Mouse (Mus musculus): ENCODE data around the gene Arl4c. TPM values are rescaled to one million over a fixed set of nuclear protein-coding genes. Genes with fewer than 3 reads are reported as not detected.
A peak's percentile ranks its signal among the peaks of the same experiment; 100 is the strongest.

The Arl4c gene
- total RNA-seq, 2 experiments from 2014 or later, result 35.7 to 39.2 TPM

- no peak overlapping the region for H3K27ac ChIP-seq
- DNase-seq (ENCODE audit: extremely low spot score in 1 of 2, low spot score in 2 of 2), result no peak
- no peak for TF ChIP-seq CTCF (IDR thresholded peaks at IDR 0.05)
- intact Hi-C loops (cut with DNase I), result no loop called here
- H3K4me3 ChIP-seq, result no peak overlapping the region
Observed at GRCm38 (mm10) chr1:88670807-88671206, 31.2 kb downstream of the Arl4c start.

- Histone ChIP-seq H3K4me3 (no peak overlapping the region), H3K27ac (no peak overlapping the region)
- no peak for TF ChIP-seq CTCF (IDR thresholded peaks at IDR 0.05)
- intact Hi-C loops (cut with DNase I), result no loop called here
- no peak for DNase-seq (ENCODE audit: extremely low spot score in 1 of 2, low spot score in 2 of 2)
Observed at GRCm38 (mm10) chr1:88668846-88669810, 32.9 kb downstream of the Arl4c start.

- H3K4me3 ChIP-seq, result no peak overlapping the region
- H3K27ac ChIP-seq, result no peak overlapping the region
- TF ChIP-seq CTCF (IDR thresholded peaks at IDR 0.05), result no peak
- intact Hi-C loops (cut with DNase I), result no loop called here
- no peak for DNase-seq (ENCODE audit: extremely low spot score in 1 of 2, low spot score in 2 of 2)
Observed at GRCm38 (mm10) chr1:88668353-88668752, 33.7 kb downstream of the Arl4c start.

- no peak for DNase-seq (ENCODE audit: extremely low spot score in 1 of 2, low spot score in 2 of 2)
- H3K27ac ChIP-seq, result no peak overlapping the region
- no peak for TF ChIP-seq CTCF (IDR thresholded peaks at IDR 0.05)
- H3K4me3 ChIP-seq, result no peak overlapping the region
- intact Hi-C loops (cut with DNase I), result no loop called here
Observed at GRCm38 (mm10) chr1:88664623-88665022, 37.4 kb downstream of the Arl4c start.

GRCm38 (mm10) chr1:88662736-88663135, 39.3 kb downstream of the Arl4c start:
- no peak overlapping the region for H3K4me3 ChIP-seq
- intact Hi-C loops (cut with DNase I), result no loop called here
- DNase-seq (ENCODE audit: extremely low spot score in 1 of 2, low spot score in 2 of 2), result no peak
- H3K27ac ChIP-seq, result no peak overlapping the region
- TF ChIP-seq CTCF (IDR thresholded peaks at IDR 0.05), result no peak

- intact Hi-C loops (cut with DNase I), result no loop called here
- H3K4me3 ChIP-seq, result no peak overlapping the region
- H3K27ac ChIP-seq, result no peak overlapping the region
- TF ChIP-seq CTCF (IDR thresholded peaks at IDR 0.05), result no peak
- DNase-seq (ENCODE audit: extremely low spot score in 1 of 2, low spot score in 2 of 2), result no peak
Observed at GRCm38 (mm10) chr1:88661209-88661608, 40.8 kb downstream of the Arl4c start.

- peak; percentile 17 to 46 for DNase-seq (ENCODE audit: extremely low spot score in 1 of 2, low spot score in 2 of 2)
- Histone ChIP-seq H3K27ac (no peak overlapping the region), H3K4me3 (no peak overlapping the region)
- no peak for TF ChIP-seq CTCF (IDR thresholded peaks at IDR 0.05)
- intact Hi-C loops (cut with DNase I), result loop anchor here (2.0 kb wide), 1 partner anchor 42 kb away; no protein-coding TSS in a partner anchor
Observed at GRCm38 (mm10) chr1:88658290-88658857, 43.6 kb downstream of the Arl4c start.

GRCm38 (mm10) chr1:88656096-88656480, 45.9 kb downstream of the Arl4c start:
- DNase-seq (ENCODE audit: extremely low spot score in 1 of 2, low spot score in 2 of 2), result peak in 1 of 2 experiments; percentile 10
- no peak overlapping the region for H3K27ac ChIP-seq
- TF ChIP-seq CTCF (IDR thresholded peaks at IDR 0.05), result no peak
- no peak overlapping the region for H3K4me3 ChIP-seq
- intact Hi-C loops (cut with DNase I), result no loop called here

GRCm38 (mm10) chr1:88655473-88656095, 46.4 kb downstream of the Arl4c start:
- Histone ChIP-seq H3K27ac (no peak overlapping the region), H3K4me3 (no peak overlapping the region)
- intact Hi-C loops (cut with DNase I), result no loop called here
- no peak for TF ChIP-seq CTCF (IDR thresholded peaks at IDR 0.05)
- no peak for DNase-seq (ENCODE audit: extremely low spot score in 1 of 2, low spot score in 2 of 2)

GRCm38 (mm10) chr1:88654521-88655472, 47.2 kb downstream of the Arl4c start:
- DNase-seq (ENCODE audit: extremely low spot score in 1 of 2, low spot score in 2 of 2), result no peak
- no peak overlapping the region for H3K4me3 ChIP-seq
- H3K27ac ChIP-seq, result no peak overlapping the region
- intact Hi-C loops (cut with DNase I), result no loop called here
- TF ChIP-seq CTCF (IDR thresholded peaks at IDR 0.05), result no peak

Data from left cerebral cortex, adult 2 months (tissue).